Mouse (Mus musculus) stomach, postnatal 0 days (tissue): Measurements from ENCODE around the gene Hsd17b13. TPM values are rescaled to one million over a fixed set of nuclear protein-coding genes. Genes with fewer than 3 reads are reported as not detected.
A peak's percentile ranks its signal among the peaks of the same experiment; 100 is the strongest.

ENCODE experiments used
- ATAC-seq: fragments of 200-750 bp; cut with Nextera tagmentation; 2 replicates; pipeline ENCODE4 v1.8.0; 2017; ENCODE audit not compliant: low FRiP score, low TSS enrichment
- DNase-seq: peaks from one replicate; pipeline ENCODE4 v3.0.0-alpha.2; 2016; ENCODE audit warnings: low spot score
- H3K27ac ChIP-seq: fragments of 300-500 bp; sonication (generic); replicated peaks from 2 replicates; pipeline ENCODE4 v1.5.1; 2014; ENCODE audit warnings: mild to moderate bottlenecking, control low read depth
- H3K27me3 ChIP-seq: fragments of 300-500 bp; sonication (generic); 2 replicates; pipeline ENCODE4 v1.6.1; 2014; ENCODE audit warnings: low read length; ENCODE audit not compliant: control insufficient read depth, insufficient read depth
- H3K36me3 ChIP-seq: fragments of 300-500 bp; sonication (generic); 2 replicates; pipeline ENCODE4 v1.6.1; 2014; ENCODE audit warnings: low read length, mixed read lengths; ENCODE audit not compliant: control insufficient read depth, insufficient read depth
- H3K4me1 ChIP-seq: fragments of 300-500 bp; sonication (generic); replicated peaks from 2 replicates; pipeline ENCODE4 v1.6.1; 2014; ENCODE audit warnings: antibody characterized with exemption; ENCODE audit not compliant: control insufficient read depth, insufficient read depth
- H3K4me2 ChIP-seq: fragments of 300-500 bp; sonication (generic); replicated peaks from 2 replicates; pipeline ENCODE4 v1.6.1; 2014; ENCODE audit warnings: low read depth, mild to moderate bottlenecking, control low read depth, moderate library complexity
- H3K4me3 ChIP-seq: fragments of 300-500 bp; sonication (generic); 2 replicates; pipeline ENCODE4 v1.5.1; 2014; ENCODE audit warnings: low read depth, low read length, control low read depth
- H3K9ac ChIP-seq: fragments of 300-500 bp; sonication (generic); 2 replicates; pipeline ENCODE4 v1.6.1; 2014; ENCODE audit warnings: mild to moderate bottlenecking, low read length, control low read depth, mixed read lengths
- H3K9me3 ChIP-seq: fragments of 300-500 bp; sonication (generic); 2 replicates; pipeline ENCODE4 v1.6.1; 2016; ENCODE audit warnings: low read length; ENCODE audit not compliant: control insufficient read depth
- CTCF ChIP-seq: IDR thresholded peaks from 2 replicates; pipeline ENCODE4 v1.5.1; 2016; ENCODE audit warnings: antibody characterized with exemption, low read depth, mild to moderate bottlenecking, moderate library complexity
- EP300 ChIP-seq: optimal IDR thresholded peaks from 2 replicates; pipeline ENCODE3; 2016; ENCODE audit warnings: antibody characterized with exemption
- WGBS: fragments of 180-500 bp; shearing (Covaris S2); extraction: QIAGEN DNeasy Blood & Tissue Kit; methylation state at CpG from one replicate; pipeline ENCODE4 v1.1.7; 2014; 5-methylcytosine and 5-hydroxymethylcytosine counted together
- polyA plus RNA-seq: library from polyadenylated mRNA; unstranded; fragments of >200 nt; fragmentation: Nextera tagmentation; extraction: Ambion mirVana; gene quantifications from 2 replicates; pipeline ENCODE4 v1.2.1, GENCODE M21; 2015

The Hsd17b13 gene
- polyA plus RNA-seq, 1 experiment from 2014 or later: 3.2 TPM

DNA sequence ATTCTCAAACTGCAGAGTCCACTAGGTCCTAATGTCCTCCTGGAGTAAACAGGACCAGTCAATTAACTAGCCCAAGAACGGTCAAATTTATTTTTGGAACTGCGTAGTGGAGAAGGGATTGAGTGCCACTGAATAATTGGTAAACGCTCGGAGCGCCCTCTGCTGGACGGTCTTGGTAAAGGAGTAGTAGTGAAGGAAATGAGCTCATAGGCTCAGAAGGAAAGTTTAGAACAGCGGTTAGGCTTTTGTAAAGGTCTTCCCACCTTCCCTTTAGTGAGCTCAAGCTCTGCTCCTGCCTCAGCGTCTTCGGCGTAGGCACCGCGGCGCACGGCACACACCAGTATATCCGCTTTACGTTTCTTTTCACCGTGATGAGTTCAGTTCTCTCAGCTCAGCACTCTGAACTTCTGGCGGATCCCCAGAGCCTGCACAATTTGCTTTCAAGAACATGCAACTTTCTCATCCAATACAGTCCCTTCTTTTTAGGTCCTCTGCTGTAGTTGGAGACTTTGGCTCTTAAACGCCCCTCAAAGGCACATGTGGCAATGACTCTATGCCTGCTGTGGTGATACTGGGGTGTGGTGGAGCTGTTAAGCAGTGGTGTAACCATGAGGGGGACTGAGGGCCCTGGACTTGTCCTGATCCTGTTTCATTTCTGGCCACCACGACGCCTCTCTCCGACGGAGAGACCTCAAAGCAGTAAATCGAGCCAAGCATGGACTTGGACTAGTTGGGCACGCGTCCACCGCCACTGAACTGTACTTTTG is 49.6 kb downstream of the Hsd17b13 start:
- Histone ChIP-seq H3K4me3 (peak overlapping the region; percentile 32), H3K9me3 (no peaks in the 10 kb centered on the region), H3K36me3 (no peaks in the 10 kb centered on the region), H3K4me2 (peak overlapping the region; percentile 66), H3K27ac (peak overlapping the region; percentile 61), H3K27me3 (no peaks in the 10 kb centered on the region), H3K4me1 (0 out of 2 replicates have a peak, but pooled peaks cover 3% of the 10 kb centered on the region), H3K9ac (peak overlapping the region; percentile 52)
- DNase-seq (peak; percentile 90), ATAC-seq (peak; percentile 85)
- WGBS: 22% methylated on average over 27 of the region's 27 CpGs
- TF ChIP-seq EP300: no peak
- TF ChIP-seq CTCF: peak; percentile 93

DNA sequence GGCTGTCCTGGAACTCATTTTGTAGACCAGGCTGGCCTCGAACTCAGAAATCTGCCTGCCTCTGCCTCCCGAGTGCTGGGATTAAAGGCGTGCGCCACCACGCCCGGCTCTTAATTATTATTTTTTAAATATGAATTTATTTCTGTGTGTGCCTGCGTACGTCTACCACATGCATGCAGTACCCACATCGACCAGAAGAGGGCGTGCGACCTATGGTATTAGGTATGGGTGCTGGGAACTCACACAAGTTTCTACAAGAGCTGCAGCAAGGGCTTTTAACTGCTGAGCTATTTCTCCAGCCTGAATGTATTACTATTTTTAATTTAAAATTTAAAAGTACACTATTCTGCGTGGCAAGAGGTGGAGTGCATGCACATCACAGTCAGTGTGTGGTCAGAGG is 50.8 kb downstream of the Hsd17b13 start:
- whole genome bisulfite sequencing: 70% methylated on average over 12 of the region's 12 CpGs
- Histone ChIP-seq H3K4me2 (no peak overlapping the region), H3K27me3 (no peaks in the 10 kb centered on the region), H3K4me3 (no peak overlapping the region), H3K36me3 (no peaks in the 10 kb centered on the region), H3K9me3 (no peaks in the 10 kb centered on the region), H3K27ac (no peak overlapping the region), H3K4me1 (0 out of 2 replicates have a peak, but pooled peaks cover 3% of the 10 kb centered on the region), H3K9ac (no peak overlapping the region)
- ATAC-seq (no peak), DNase-seq (peak; percentile 45)
- TF ChIP-seq EP300 (no peak), CTCF (peak; percentile 67)

DNA sequence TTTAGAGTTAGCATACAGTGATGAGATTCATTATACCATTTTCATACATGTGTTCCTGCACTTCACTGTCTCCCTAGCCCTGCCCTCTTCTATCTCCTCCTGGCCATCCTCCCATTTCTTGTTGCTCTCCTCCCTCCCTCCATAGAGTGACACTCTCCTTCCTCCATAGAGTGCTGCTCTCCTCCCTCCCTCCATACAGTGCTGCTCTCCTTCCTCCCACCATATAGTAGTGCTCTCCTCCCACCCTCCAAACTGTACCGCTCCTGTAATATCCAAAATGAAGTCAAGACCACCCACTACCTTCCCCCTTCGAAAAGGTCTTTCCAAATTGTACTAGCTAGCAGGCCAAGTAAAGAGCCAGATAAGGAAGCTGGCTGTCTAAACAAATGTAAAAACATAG is 53.5 kb downstream of the Hsd17b13 start:
- H3K9ac ChIP-seq: no peak overlapping the region
- no peak overlapping the region for H3K4me2 ChIP-seq
- H3K9me3 ChIP-seq: no peaks in the 10 kb centered on the region
- 60% methylated on average over 2 of the region's 2 CpGs for WGBS
- no peak for DNase-seq
- no peaks in the 10 kb centered on the region for H3K27me3 ChIP-seq
- no peak for ATAC-seq
- H3K4me1 ChIP-seq: 0 out of 2 replicates have a peak, but pooled peaks cover 3% of the 10 kb centered on the region
- H3K4me3 ChIP-seq: no peak overlapping the region
- TF ChIP-seq CTCF (no peak), EP300 (no peak)
- no peaks in the 10 kb centered on the region for H3K36me3 ChIP-seq
- H3K27ac ChIP-seq: no peak overlapping the region

DNA sequence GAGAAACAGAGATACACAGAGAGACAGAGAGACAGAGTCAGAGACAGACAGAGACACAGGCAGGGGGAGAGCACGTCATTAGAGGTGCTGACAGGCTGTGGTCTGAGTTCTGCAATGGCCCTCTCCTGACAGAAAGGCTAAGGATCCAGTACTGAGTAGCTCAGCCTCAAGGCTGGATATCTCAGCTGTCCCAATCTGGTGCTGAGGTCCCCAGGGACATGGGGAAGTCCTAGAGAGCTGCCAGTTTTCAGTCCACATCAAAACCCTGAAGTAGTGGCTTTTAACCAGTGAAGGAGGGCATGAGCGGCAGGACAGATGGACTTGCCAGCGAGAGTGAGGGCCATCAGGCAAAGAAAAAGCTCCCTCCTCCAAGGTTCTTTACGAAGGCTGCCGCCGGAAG is 54.1 kb downstream of the Hsd17b13 start:
- 80% methylated on average over 6 of the region's 6 CpGs for WGBS
- DNase-seq: no peak
- Histone ChIP-seq H3K36me3 (no peaks in the 10 kb centered on the region), H3K4me2 (no peak overlapping the region), H3K27ac (no peak overlapping the region), H3K9me3 (no peaks in the 10 kb centered on the region), H3K27me3 (no peaks in the 10 kb centered on the region), H3K4me1 (0 out of 2 replicates have a peak, but pooled peaks cover 3% of the 10 kb centered on the region), H3K4me3 (no peak overlapping the region), H3K9ac (no peak overlapping the region)
- TF ChIP-seq CTCF (no peak), EP300 (no peak)
- ATAC-seq: no peak

DNA sequence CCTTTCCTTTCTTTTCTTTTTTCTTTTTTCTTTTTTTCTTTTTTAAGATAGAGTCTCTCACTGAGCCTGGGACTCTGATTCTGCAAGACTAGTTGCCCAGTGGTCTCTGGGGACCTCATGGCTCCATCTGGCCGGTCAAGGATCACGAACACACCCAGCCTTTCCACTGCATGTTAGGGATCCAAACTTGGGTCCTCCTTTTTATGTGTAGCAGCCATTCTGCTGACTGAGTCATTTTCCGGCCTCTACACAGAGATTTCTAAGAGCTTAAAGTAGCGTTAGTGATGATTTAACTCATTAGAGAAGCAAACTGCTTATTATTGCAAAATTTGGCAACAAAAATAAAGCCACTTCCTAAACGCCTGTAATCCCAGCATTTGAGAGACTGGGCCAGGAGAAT is 54.8 kb downstream of the Hsd17b13 start:
- DNase-seq (no peak), ATAC-seq (no peak)
- Histone ChIP-seq H3K4me1 (no peaks in the 10 kb centered on the region), H3K4me2 (no peak overlapping the region), H3K9me3 (no peaks in the 10 kb centered on the region), H3K9ac (no peak overlapping the region), H3K4me3 (no peak overlapping the region), H3K27ac (no peak overlapping the region), H3K27me3 (no peaks in the 10 kb centered on the region), H3K36me3 (no peaks in the 10 kb centered on the region)
- 62% methylated on average over 5 of the region's 5 CpGs for WGBS
- TF ChIP-seq EP300 (no peak), CTCF (no peak)

DNA sequence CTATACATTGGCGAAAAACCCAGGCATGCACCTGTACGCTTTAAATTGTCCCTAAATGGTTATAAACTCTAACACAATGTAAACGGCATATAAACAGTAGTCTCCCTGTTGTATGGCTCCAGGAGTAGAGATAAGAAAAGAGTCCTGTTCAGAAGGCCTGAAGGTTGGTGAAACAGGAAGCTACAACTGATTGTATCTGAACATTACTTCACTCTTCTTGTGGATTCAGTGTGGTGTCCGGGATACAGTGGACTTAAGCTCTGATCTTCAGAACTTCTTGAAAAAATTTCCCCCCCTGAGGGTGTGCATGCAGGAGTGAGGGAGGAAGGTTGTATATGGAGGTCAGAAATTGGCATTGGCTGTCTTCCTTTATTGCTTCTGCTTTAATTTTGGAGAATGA is 57.7 kb downstream of the Hsd17b13 start:
- Histone ChIP-seq H3K27me3 (no peaks in the 10 kb centered on the region), H3K9ac (no peak overlapping the region), H3K4me2 (no peak overlapping the region), H3K4me3 (no peak overlapping the region), H3K36me3 (no peaks in the 10 kb centered on the region), H3K9me3 (no peaks in the 10 kb centered on the region), H3K4me1 (no peaks in the 10 kb centered on the region), H3K27ac (no peak overlapping the region)
- WGBS: 71% methylated on average over 4 of the region's 4 CpGs
- ATAC-seq (no peak), DNase-seq (no peak)
- no peak for TF ChIP-seq CTCF
- no peak for TF ChIP-seq EP300
